Comparison of ENCODE assay signal across 10 mouse cellular contexts in genomic region chr17:35232659-35233058, GRCm38 (mm10). TPM values are rescaled to one million over a fixed set of nuclear protein-coding genes. Genes with fewer than 3 reads are reported as not detected.
DNase-seq lines count a peak whose midpoint lies in the region; ATAC-seq and TF ChIP-seq lines count a peak whose summit lies in the region.
"Had no signal": no experiment of that assay in that cellular context is flagged by ENCODE, and none has a peak within 500 bp of the region (broad histone marks: within the 10 kb centered on the region; RNA-seq: fewer than 3 reads in every experiment).

No protein-coding gene starts in this region.

- no peak for TF ChIP-seq POLR2A in testis, adult 2 months (IDR thresholded peaks at IDR 0.05; ENCODE audit: control insufficient read depth, low read depth, low read length)

- no peak overlapping the region for H3K4me2 ChIP-seq in hindbrain, embryonic 13.5 days
- peak overlapping the region; percentile 96 for H3K4me2 ChIP-seq in liver, embryonic 13.5 days
- no peak overlapping the region for H3K4me2 ChIP-seq in neural tube, embryonic 15.5 days

- H3K9me3 ChIP-seq in hindbrain, embryonic 10.5 days = no peaks in the 10 kb centered on the region
- H3K9me3 ChIP-seq in hindbrain, embryonic 13.5 days = no peaks in the 10 kb centered on the region
- no peaks in the 10 kb centered on the region for H3K9me3 ChIP-seq in liver, embryonic 13.5 days (replicated peaks)
- no peaks in the 10 kb centered on the region for H3K9me3 ChIP-seq in neural tube, embryonic 15.5 days (replicated peaks)

- peaks cover 56% of the 10 kb centered on the region for H3K36me3 ChIP-seq in hindbrain, embryonic 10.5 days
- H3K36me3 ChIP-seq in hindbrain, embryonic 13.5 days = peaks cover 40% of the 10 kb centered on the region
- H3K36me3 ChIP-seq in testis, adult 2 months (ENCODE audit: control insufficient read depth, insufficient read depth, low read length) = no peaks in the 10 kb centered on the region; the same call in 1 of the 2 replicates
- H3K36me3 ChIP-seq in liver, embryonic 13.5 days = peaks cover 41% of the 10 kb centered on the region
- peaks cover 38% of the 10 kb centered on the region for H3K36me3 ChIP-seq in neural tube, embryonic 15.5 days

- H3K27me3 ChIP-seq in hindbrain, embryonic 10.5 days (ENCODE audit: insufficient read depth, poor library complexity, severe bottlenecking) = no peaks in the 10 kb centered on the region
- no peaks in the 10 kb centered on the region for H3K27me3 ChIP-seq in hindbrain, embryonic 13.5 days
- H3K27me3 ChIP-seq in testis, adult 2 months (ENCODE audit: control insufficient read depth, insufficient read depth, low read length) = no peaks in the 10 kb centered on the region
- H3K27me3 ChIP-seq in liver, embryonic 13.5 days = no peaks in the 10 kb centered on the region
- no peaks in the 10 kb centered on the region for H3K27me3 ChIP-seq in neural tube, embryonic 15.5 days (replicated peaks)

- H3K9ac ChIP-seq in hindbrain, embryonic 13.5 days = no peak overlapping the region
- H3K9ac ChIP-seq in liver, embryonic 13.5 days = peak overlapping the region; percentile 27; the same call in 1 of the 2 replicates
- no peak overlapping the region for H3K9ac ChIP-seq in neural tube, embryonic 15.5 days (replicated peaks)
- H3K9ac ChIP-seq: hindbrain, embryonic 14.5 days had no signal

- ATAC-seq in hindbrain, embryonic 13.5 days (ENCODE audit: low FRiP score) = no peak
- ATAC-seq in liver, embryonic 13.5 days (ENCODE audit: low read depth) = no peak
- no peak for ATAC-seq in neural tube, embryonic 15.5 days (ENCODE audit: low FRiP score)

- peaks cover 39% of the 10 kb centered on the region for H3K4me1 ChIP-seq in hindbrain, embryonic 10.5 days (replicated peaks)
- H3K4me1 ChIP-seq in hindbrain, embryonic 13.5 days (replicated peaks) = peaks cover 52% of the 10 kb centered on the region
- H3K4me1 ChIP-seq in testis, adult 2 months (ENCODE audit: control insufficient read depth, insufficient read depth, low read length) = peaks cover 25% of the 10 kb centered on the region
- peaks cover 54% of the 10 kb centered on the region for H3K4me1 ChIP-seq in liver, embryonic 13.5 days (replicated peaks)
- H3K4me1 ChIP-seq in neural tube, embryonic 15.5 days = peaks cover 48% of the 10 kb centered on the region

- no peak for DNase-seq in hindbrain, embryonic 10.5 days (ENCODE audit: low spot score)
- DNase-seq in testis, postnatal 14 days (ENCODE audit: low spot score) = no peak
- no peak for DNase-seq in liver, embryonic 13.5 days
- DNase-seq in urinary bladder, adult 2 months (ENCODE audit: low spot score) = no peak
- no peak for DNase-seq in frontal cortex, postnatal 14 days (ENCODE audit: low spot score in 2 of 2)

- TF ChIP-seq CTCF in testis, adult 2 months (IDR thresholded peaks at IDR 0.05; ENCODE audit: control insufficient read depth, insufficient read depth, insufficient replicate concordance, low read depth, low read length) = no peak

- 0 out of 2 replicates have a peak overlapping the region, but pooled peaks have one; percentile 14 for H3K27ac ChIP-seq in hindbrain, embryonic 10.5 days
- no peak overlapping the region; the same call in 1 of the 2 replicates for H3K27ac ChIP-seq in hindbrain, embryonic 13.5 days
- peak overlapping the region; percentile 73 for H3K27ac ChIP-seq in testis, adult 2 months (ENCODE audit: control insufficient read depth, insufficient read depth, low read depth, low read length)
- peak overlapping the region; percentile 94 for H3K27ac ChIP-seq in liver, embryonic 13.5 days
- H3K27ac ChIP-seq in neural tube, embryonic 15.5 days (replicated peaks) = no peak overlapping the region
- H3K27ac ChIP-seq: hindbrain, embryonic 14.5 days had no signal

- H3K4me3 ChIP-seq in hindbrain, embryonic 10.5 days = peak overlapping the region; percentile 6; the same call in 1 of the 2 replicates
- no peak overlapping the region for H3K4me3 ChIP-seq in hindbrain, embryonic 13.5 days
- H3K4me3 ChIP-seq in testis, adult 2 months (ENCODE audit: control insufficient read depth, low read depth, low read length) = no peak overlapping the region
- peak overlapping the region; percentile 16; the same call in 1 of the 2 replicates for H3K4me3 ChIP-seq in liver, embryonic 13.5 days (replicated peaks)
- no peak overlapping the region for H3K4me3 ChIP-seq in neural tube, embryonic 15.5 days (replicated peaks)

- WGBS in hindbrain, embryonic 10.5 days = 89% methylated on average over 5 of the region's 5 CpGs
- 91% methylated on average over 5 of the region's 5 CpGs for WGBS in hindbrain, embryonic 13.5 days
- 69% methylated on average over 5 of the region's 5 CpGs for WGBS in liver, embryonic 13.5 days (ENCODE audit: insufficient replicate concordance)
- WGBS in neural tube, embryonic 15.5 days = 86% methylated on average over 5 of the region's 5 CpGs

RNA-seq across cellular contexts. Expression of gene Atp6v1g2, which starts 0.8 kb away (rescaled TPM):
- 7.6 and 12.9 TPM in 2 replicates for polyA plus RNA-seq in hindbrain, embryonic 10.5 days (2016; fragmentation: Nextera tagmentation; extraction: Ambion mirVana)
- 52.4 and 54.2 TPM in 2 replicates for polyA plus RNA-seq in hindbrain, embryonic 13.5 days (2015; fragmentation: Nextera tagmentation; extraction: Ambion mirVana)
- polyA plus RNA-seq in testis, adult 2 months (2012; rRNA removed) = 10.4 and 11.7 TPM in 2 replicates
- polyA plus RNA-seq in liver, embryonic 13.5 days (2015; fragmentation: Nextera tagmentation; extraction: Ambion mirVana) = 0.76 and 1.3 TPM in 2 replicates
- polyA plus RNA-seq in urinary bladder, adult 2 months (2012; rRNA removed) = 11.9 and 14.5 TPM in 2 replicates
- 116 and 126 TPM in 2 replicates for polyA plus RNA-seq in neural tube, embryonic 15.5 days (2015; fragmentation: Nextera tagmentation; extraction: Ambion mirVana)

RNA-seq across cellular contexts. Expression of gene Nfkbil1, which starts 2.9 kb away (rescaled TPM):
- 10.2 and 11.6 TPM in 2 replicates for polyA plus RNA-seq in hindbrain, embryonic 10.5 days (2016; fragmentation: Nextera tagmentation; extraction: Ambion mirVana)
- 8.4 and 10.8 TPM in 2 replicates for polyA plus RNA-seq in hindbrain, embryonic 13.5 days (2015; fragmentation: Nextera tagmentation; extraction: Ambion mirVana)
- polyA plus RNA-seq in testis, adult 2 months (2012; rRNA removed) = 27.9 and 30.2 TPM in 2 replicates
- 3.9 and 4.4 TPM in 2 replicates for polyA plus RNA-seq in liver, embryonic 13.5 days (2015; fragmentation: Nextera tagmentation; extraction: Ambion mirVana)
- 14.0 and 15.4 TPM in 2 replicates for polyA plus RNA-seq in urinary bladder, adult 2 months (2012; rRNA removed)
- 11.2 and 12.1 TPM in 2 replicates for polyA plus RNA-seq in neural tube, embryonic 15.5 days (2015; fragmentation: Nextera tagmentation; extraction: Ambion mirVana)

RNA-seq across cellular contexts. Expression of gene Ddx39b, which starts 8.9 kb away (rescaled TPM):
- polyA plus RNA-seq in hindbrain, embryonic 10.5 days (2016; fragmentation: Nextera tagmentation; extraction: Ambion mirVana) = 661 and 692 TPM in 2 replicates
- polyA plus RNA-seq in hindbrain, embryonic 13.5 days (2015; fragmentation: Nextera tagmentation; extraction: Ambion mirVana) = 391 and 410 TPM in 2 replicates
- polyA plus RNA-seq in testis, adult 2 months (2012; rRNA removed) = 125 and 129 TPM in 2 replicates
- 208 and 220 TPM in 2 replicates for polyA plus RNA-seq in liver, embryonic 13.5 days (2015; fragmentation: Nextera tagmentation; extraction: Ambion mirVana)
- 314 and 350 TPM in 2 replicates for polyA plus RNA-seq in urinary bladder, adult 2 months (2012; rRNA removed)
- 334 and 376 TPM in 2 replicates for polyA plus RNA-seq in neural tube, embryonic 15.5 days (2015; fragmentation: Nextera tagmentation; extraction: Ambion mirVana)

RNA-seq across cellular contexts. Expression of gene Gm16181, which starts 12.0 kb away (rescaled TPM):
- polyA plus RNA-seq in hindbrain, embryonic 10.5 days (2016; fragmentation: Nextera tagmentation; extraction: Ambion mirVana) = 0.42 and 0.46 TPM in 2 replicates
- polyA plus RNA-seq in hindbrain, embryonic 13.5 days (2015; fragmentation: Nextera tagmentation; extraction: Ambion mirVana) = 0.57 and 0.83 TPM in 2 replicates
- polyA plus RNA-seq in testis, adult 2 months (2012; rRNA removed) = not detected in 2 replicates
- 0.36 TPM in 1 of 2 replicates, not detected in the other for polyA plus RNA-seq in liver, embryonic 13.5 days (2015; fragmentation: Nextera tagmentation; extraction: Ambion mirVana)
- polyA plus RNA-seq in urinary bladder, adult 2 months (2012; rRNA removed) = 0.18 TPM in 1 of 2 replicates, not detected in the other
- polyA plus RNA-seq in neural tube, embryonic 15.5 days (2015; fragmentation: Nextera tagmentation; extraction: Ambion mirVana) = 0.40 TPM in 1 of 2 replicates, not detected in the other
- polyA plus RNA-seq: hindbrain, embryonic 14.5 days; midbrain, embryonic 14.5 days had no signal

RNA-seq across cellular contexts. Expression of gene Lta, which starts 27.5 kb away (rescaled TPM):
- not detected in 2 replicates for polyA plus RNA-seq in hindbrain, embryonic 10.5 days (2016; fragmentation: Nextera tagmentation; extraction: Ambion mirVana)
- 0.23 and 0.27 TPM in 2 replicates for polyA plus RNA-seq in hindbrain, embryonic 13.5 days (2015; fragmentation: Nextera tagmentation; extraction: Ambion mirVana)
- 0.07 TPM in 1 of 2 replicates, not detected in the other for polyA plus RNA-seq in testis, adult 2 months (2012; rRNA removed)
- polyA plus RNA-seq in liver, embryonic 13.5 days (2015; fragmentation: Nextera tagmentation; extraction: Ambion mirVana) = 0.07 and 0.10 TPM in 2 replicates
- 0.29 and 0.43 TPM in 2 replicates for polyA plus RNA-seq in urinary bladder, adult 2 months (2012; rRNA removed)
- 0.75 and 0.77 TPM in 2 replicates for polyA plus RNA-seq in neural tube, embryonic 15.5 days (2015; fragmentation: Nextera tagmentation; extraction: Ambion mirVana)

Comparison
In these comparisons a context has a peak if more than half of its experiments do, and no peak if none do; other contexts are left out.
1. H3K27ac ChIP-seq: peak in hindbrain, embryonic 10.5 days (single experiment), testis, adult 2 months (single experiment) and liver, embryonic 13.5 days (single experiment); none in hindbrain, embryonic 13.5 days (single experiment) and neural tube, embryonic 15.5 days (single experiment).
2. H3K4me3 ChIP-seq: peak in hindbrain, embryonic 10.5 days (single experiment) and liver, embryonic 13.5 days (single experiment); none in hindbrain, embryonic 13.5 days (single experiment), testis, adult 2 months (single experiment) and neural tube, embryonic 15.5 days (single experiment).